Mouse (Mus musculus) gastrocnemius, adult 8-10 months (tissue): ENCODE results near the gene Prdm10. TPM values are rescaled to one million over a fixed set of nuclear protein-coding genes. Genes with fewer than 3 reads are reported as not detected.

ENCODE experiments used
- DNase-seq, 2 experiments: peaks; one replicate each; pipeline ENCODE4 v3.0.0; 2022; ENCODE audit warnings: low spot score in 2 of 2
- total RNA-seq, 4 experiments: library from RNA; stranded (reverse); gene quantifications; 2 replicates each; pipeline ENCODE4 v1.2.4; 2022

The Prdm10 gene
- total RNA-seq, 4 experiments from 2014 or later: 3.7 to 5.1 (median 3.7) TPM

GRCm38 (mm10) chr9:31262226-31263105 is 17.9 kb upstream of the Prdm10 start:
- DNase-seq: no peak

GRCm38 (mm10) chr9:31266013-31266659 is 14.2 kb upstream of the Prdm10 start:
- no peak for DNase-seq

GRCm38 (mm10) chr9:31271221-31272015 is 8.9 kb upstream of the Prdm10 start:
- no peak for DNase-seq

GRCm38 (mm10) chr9:31272160-31272559 is 8.2 kb upstream of the Prdm10 start:
- no peak for DNase-seq

GRCm38 (mm10) chr9:31278651-31279050 is 1.7 kb upstream of the Prdm10 start:
- no peak for DNase-seq

- no peak for DNase-seq
Measured at GRCm38 (mm10) chr9:31279306-31279705, 1.0 kb upstream of the Prdm10 start.

GRCm38 (mm10) chr9:31279885-31280365 is 413 bp upstream of the Prdm10 start:
- no peak for DNase-seq

GRCm38 (mm10) chr9:31281011-31281662 is 799 bp downstream of the Prdm10 start:
- peak in 1 of 2 experiments; percentile 77 for DNase-seq

- no peak for DNase-seq
Measured at GRCm38 (mm10) chr9:31281663-31282015, 1.3 kb downstream of the Prdm10 start.

GRCm38 (mm10) chr9:31282536-31282935 is 2.2 kb downstream of the Prdm10 start:
- DNase-seq: no peak

- no peak for DNase-seq
Measured at GRCm38 (mm10) chr9:31283044-31283443, 2.7 kb downstream of the Prdm10 start.

GRCm38 (mm10) chr9:31283911-31284310 is 3.6 kb downstream of the Prdm10 start:
- DNase-seq: no peak

- DNase-seq: peak in 1 of 2 experiments; percentile 6
Measured at GRCm38 (mm10) chr9:31290201-31290862, 10.0 kb downstream of the Prdm10 start.

GRCm38 (mm10) chr9:31291978-31292377 is 11.6 kb downstream of the Prdm10 start:
- DNase-seq: no peak

- no peak for DNase-seq
Measured at GRCm38 (mm10) chr9:31293208-31293607, 12.9 kb downstream of the Prdm10 start.

- no peak for DNase-seq
Measured at GRCm38 (mm10) chr9:31295311-31295710, 15.0 kb downstream of the Prdm10 start.

GRCm38 (mm10) chr9:31296293-31296692 is 16.0 kb downstream of the Prdm10 start:
- DNase-seq: no peak

GRCm38 (mm10) chr9:31298751-31299150 is 18.4 kb downstream of the Prdm10 start:
- DNase-seq: no peak

- no peak for DNase-seq
Measured at GRCm38 (mm10) chr9:31300525-31300924, 20.2 kb downstream of the Prdm10 start.

GRCm38 (mm10) chr9:31301107-31301506 is 20.8 kb downstream of the Prdm10 start:
- DNase-seq: no peak
